Mouse (Mus musculus) heart, embryonic 10.5 days (tissue): ENCODE measurements around the gene Cd4. TPM values are rescaled to one million over a fixed set of nuclear protein-coding genes. Genes with fewer than 3 reads are reported as not detected.

ENCODE experiments used
- DNase-seq: peaks from one replicate; pipeline ENCODE4 v3.0.0-alpha.2; 2017; ENCODE audit warnings: low spot score
- H3K27ac ChIP-seq: fragments of 300-500 bp; sonication (generic); 2 replicates; pipeline ENCODE4 v1.5.1; 2016; ENCODE audit warnings: mild to moderate bottlenecking
- H3K27me3 ChIP-seq: fragments of 300-500 bp; sonication (generic); 2 replicates; pipeline ENCODE4 v1.6.1; 2016; ENCODE audit warnings: mild to moderate bottlenecking; ENCODE audit not compliant: poor library complexity, insufficient read depth, severe bottlenecking
- H3K36me3 ChIP-seq: fragments of 300-500 bp; sonication (generic); 2 replicates; pipeline ENCODE4 v1.6.1; 2016; ENCODE audit warnings: mild to moderate bottlenecking, moderate library complexity
- H3K4me1 ChIP-seq: fragments of 300-500 bp; sonication (generic); 2 replicates; pipeline ENCODE4 v1.6.1; 2016; ENCODE audit warnings: mild to moderate bottlenecking
- H3K4me3 ChIP-seq: fragments of 300-500 bp; sonication (generic); 2 replicates; pipeline ENCODE4 v1.5.1; 2016; ENCODE audit warnings: mild to moderate bottlenecking, moderate library complexity
- H3K9me3 ChIP-seq: fragments of 300-500 bp; sonication (generic); 2 replicates; pipeline ENCODE4 v1.6.1; 2016; ENCODE audit warnings: mild to moderate bottlenecking, moderate library complexity
- WGBS: fragments of 180-500 bp; shearing (Covaris S2); methylation state at CpG from one replicate; pipeline ENCODE4 v1.1.7; 2016; 5-methylcytosine and 5-hydroxymethylcytosine counted together
- polyA plus RNA-seq: library from polyadenylated mRNA; unstranded; fragments of >200 nt; fragmentation: Nextera tagmentation; extraction: Ambion mirVana; gene quantifications from 2 replicates; pipeline ENCODE4 v1.2.1, GENCODE M21; 2016

Cd4 gene
- polyA plus RNA-seq, 1 experiment from 2014 or later = 0.05 TPM

GRCm38 (mm10) chr6:124920318-124921085 lies 32.5 kb upstream of the Cd4 start:
- Histone ChIP-seq H3K9me3 (no peaks in the 10 kb centered on the region), H3K27ac (peak overlapping the region; percentile 99), H3K36me3 (no peaks in the 10 kb centered on the region), H3K27me3 (no peaks in the 10 kb centered on the region), H3K4me3 (peak overlapping the region; percentile 97), H3K4me1 (peaks cover 54% of the 10 kb centered on the region)
- 29% methylated on average over 9 of the region's 9 CpGs for WGBS
- DNase-seq = no peak

GRCm38 (mm10) chr6:124919695-124920317 lies 31.8 kb upstream of the Cd4 start, which contains the start of gene Ptms:
Gene Ptms (minus strand): TSS chr6:124920103.
- 1% methylated on average over 13 of the region's 13 CpGs for WGBS
- Histone ChIP-seq H3K9me3 (no peaks in the 10 kb centered on the region), H3K4me3 (peak within 1 kb of the TSS; percentile 97), H3K4me1 (peaks cover 56% of the 10 kb centered on the region), H3K27me3 (no peaks in the 10 kb centered on the region), H3K36me3 (peaks cover 5% of the 10 kb centered on the region), H3K27ac (peak within 1 kb of the TSS; percentile 99)
- peak; percentile 99 for DNase-seq

- Histone ChIP-seq H3K4me1 (peaks cover 62% of the 10 kb centered on the region), H3K9me3 (no peaks in the 10 kb centered on the region), H3K27ac (peak overlapping the region; percentile 99), H3K27me3 (no peaks in the 10 kb centered on the region), H3K36me3 (peaks cover 13% of the 10 kb centered on the region), H3K4me3 (peak overlapping the region; percentile 97)
- DNase-seq = no peak
- WGBS = 24% methylated on average over 13 of the region's 14 CpGs
Measured at GRCm38 (mm10) chr6:124918890-124919627, 31.0 kb upstream of the Cd4 start.

- no peak for DNase-seq
- H3K27me3 ChIP-seq = 0 out of 2 replicates have a peak, but pooled peaks cover 6% of the 10 kb centered on the region
- 11% methylated on average over 7 of the region's 7 CpGs for WGBS
- H3K4me1 ChIP-seq = peaks cover 69% of the 10 kb centered on the region
- H3K9me3 ChIP-seq = no peaks in the 10 kb centered on the region
- peaks cover 20% of the 10 kb centered on the region for H3K36me3 ChIP-seq
- peak overlapping the region; percentile 99 for H3K27ac ChIP-seq
- H3K4me3 ChIP-seq = peak overlapping the region; percentile 97
Measured at GRCm38 (mm10) chr6:124918331-124918690, 30.3 kb upstream of the Cd4 start.

GRCm38 (mm10) chr6:124917518-124918330 lies 29.7 kb upstream of the Cd4 start:
- peaks cover 24% of the 10 kb centered on the region for H3K36me3 ChIP-seq
- H3K27me3 ChIP-seq = 0 out of 2 replicates have a peak, but pooled peaks cover 8% of the 10 kb centered on the region
- peak overlapping the region; percentile 97 for H3K4me3 ChIP-seq
- H3K9me3 ChIP-seq = no peaks in the 10 kb centered on the region
- peak overlapping the region; percentile 99 for H3K27ac ChIP-seq
- peaks cover 71% of the 10 kb centered on the region for H3K4me1 ChIP-seq
- 4% methylated on average over 75 of the region's 89 CpGs for WGBS
- peak; percentile 96 for DNase-seq

- Histone ChIP-seq H3K36me3 (peaks cover 24% of the 10 kb centered on the region), H3K9me3 (no peaks in the 10 kb centered on the region), H3K4me3 (peak overlapping the region; percentile 97), H3K27ac (peak overlapping the region; percentile 99), H3K27me3 (0 out of 2 replicates have a peak, but pooled peaks cover 8% of the 10 kb centered on the region), H3K4me1 (peaks cover 73% of the 10 kb centered on the region)
- WGBS = under 1% methylated on average over 67 of the region's 67 CpGs
- DNase-seq = peak; percentile 88
Measured at GRCm38 (mm10) chr6:124916695-124917517, 28.9 kb upstream of the Cd4 start.

GRCm38 (mm10) chr6:124915942-124916694 lies 28.1 kb upstream of the Cd4 start:
- Histone ChIP-seq H3K27ac (peak overlapping the region; percentile 99), H3K9me3 (no peaks in the 10 kb centered on the region), H3K4me3 (peak overlapping the region; percentile 97), H3K27me3 (peaks cover 13% of the 10 kb centered on the region), H3K36me3 (peaks cover 24% of the 10 kb centered on the region), H3K4me1 (peaks cover 77% of the 10 kb centered on the region)
- WGBS = 9% methylated on average over 12 of the region's 12 CpGs
- no peak for DNase-seq

- Histone ChIP-seq H3K27me3 (peaks cover 21% of the 10 kb centered on the region), H3K4me3 (peak overlapping the region; percentile 97), H3K27ac (peak overlapping the region; percentile 99), H3K4me1 (peaks cover 77% of the 10 kb centered on the region), H3K9me3 (no peaks in the 10 kb centered on the region), H3K36me3 (peaks cover 24% of the 10 kb centered on the region)
- 17% methylated on average over 22 of the region's 22 CpGs for WGBS
- DNase-seq = no peak
Measured at GRCm38 (mm10) chr6:124915160-124915941, 27.3 kb upstream of the Cd4 start.

- 83% methylated on average over 7 of the region's 7 CpGs for WGBS
- Histone ChIP-seq H3K9me3 (no peaks in the 10 kb centered on the region), H3K4me3 (no peak overlapping the region), H3K36me3 (peaks cover 24% of the 10 kb centered on the region), H3K4me1 (peaks cover 79% of the 10 kb centered on the region), H3K27me3 (peaks cover 29% of the 10 kb centered on the region), H3K27ac (0 out of 2 replicates have a peak overlapping the region, but pooled peaks have one; percentile 7)
- DNase-seq = no peak
Measured at GRCm38 (mm10) chr6:124914511-124914910, 26.5 kb upstream of the Cd4 start.

GRCm38 (mm10) chr6:124913721-124914285 lies 25.8 kb upstream of the Cd4 start:
- Histone ChIP-seq H3K9me3 (no peaks in the 10 kb centered on the region), H3K27ac (peak overlapping the region; percentile 7; the same call in 1 of the 2 replicates), H3K4me1 (peaks cover 73% of the 10 kb centered on the region), H3K27me3 (peaks cover 36% of the 10 kb centered on the region), H3K4me3 (no peak overlapping the region), H3K36me3 (peaks cover 24% of the 10 kb centered on the region)
- no peak for DNase-seq
- WGBS = 72% methylated on average over 14 of the region's 14 CpGs
